Mouse (Mus musculus) testis, adult 2 months (tissue): Measurements from ENCODE around the gene Arhgap27. TPM values are rescaled to one million over a fixed set of nuclear protein-coding genes. Genes with fewer than 3 reads are reported as not detected.

Source experiments
- H3K27ac ChIP-seq: fragments of 200-500 bp; 2 replicates; pipeline ENCODE4 v1.5.1; 2012; ENCODE audit warnings: low read depth, low read length; ENCODE audit not compliant: control insufficient read depth, insufficient read depth
- H3K27me3 ChIP-seq: fragments of 200-500 bp; 2 replicates; pipeline ENCODE4 v1.6.1; 2012; ENCODE audit warnings: mild to moderate bottlenecking, low read length, moderate library complexity; ENCODE audit not compliant: control insufficient read depth, insufficient read depth
- H3K36me3 ChIP-seq: fragments of 200-500 bp; 2 replicates; pipeline ENCODE4 v1.6.1; 2012; ENCODE audit warnings: mild to moderate bottlenecking, low read length; ENCODE audit not compliant: control insufficient read depth, insufficient read depth
- H3K4me1 ChIP-seq: fragments of 200-500 bp; 2 replicates; pipeline ENCODE4 v1.6.1; 2012; ENCODE audit warnings: low read length; ENCODE audit not compliant: control insufficient read depth, insufficient read depth
- H3K4me3 ChIP-seq: fragments of 200-500 bp; 2 replicates; pipeline ENCODE4 v1.5.1; 2012; ENCODE audit warnings: low read depth, mild to moderate bottlenecking, low read length, moderate library complexity, mixed read lengths; ENCODE audit not compliant: control insufficient read depth
- CTCF ChIP-seq: fragments of 200-500 bp; IDR thresholded peaks from 2 replicates; pipeline ENCODE4 v1.5.1; 2012; ENCODE audit warnings: low read depth, mild to moderate bottlenecking, inconsistent platforms, low read length, moderate library complexity; ENCODE audit not compliant: control insufficient read depth, insufficient read depth, insufficient replicate concordance
- POLR2A ChIP-seq: fragments of 200-500 bp; IDR thresholded peaks from 2 replicates; pipeline ENCODE4 v1.6.1; 2012; ENCODE audit warnings: low read depth, mild to moderate bottlenecking, inconsistent platforms, low read length, moderate library complexity; ENCODE audit not compliant: control insufficient read depth
- polyA plus RNA-seq: library from polyadenylated mRNA; depleted of rRNA; stranded (reverse); fragments of >200 nt; gene quantifications from 2 replicates; pipeline ENCODE4 v1.2.3, GENCODE M21; 2012

Gene Arhgap27
- polyA plus RNA-seq, 1 experiment, result 1.0 TPM

DNA sequence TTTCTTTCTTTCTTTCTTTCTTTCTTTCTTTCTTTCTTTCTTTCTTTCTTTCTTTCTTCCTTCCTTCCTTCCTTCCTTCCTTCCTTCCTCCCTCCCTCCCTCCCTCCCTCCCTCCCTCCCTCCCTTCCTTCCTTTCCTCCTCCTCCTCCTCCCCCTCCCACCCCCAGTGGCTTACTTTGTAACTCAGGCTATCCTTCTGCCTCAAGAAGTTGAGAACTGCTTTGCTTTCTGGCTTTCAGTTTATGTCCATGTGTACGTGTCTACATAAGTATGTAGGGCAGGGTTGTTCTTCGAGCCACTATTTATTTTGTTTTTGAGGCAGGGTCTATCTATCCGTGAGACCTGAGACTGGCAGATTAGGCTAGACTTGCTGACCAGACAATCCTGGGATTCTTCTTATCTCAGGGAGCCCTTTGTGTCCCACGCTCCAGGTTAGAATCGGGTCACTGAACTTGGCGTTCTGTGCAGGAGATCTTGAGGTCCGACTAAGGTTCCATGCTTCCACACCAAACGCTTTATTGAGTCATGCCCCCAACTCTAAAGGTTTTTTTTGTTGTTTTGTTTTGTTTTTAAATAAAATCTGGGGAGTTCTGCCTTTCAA is 50.7 kb downstream of the Arhgap27 start:
- Histone ChIP-seq H3K4me3 (no peak overlapping the region), H3K4me1 (peaks cover 5% of the 10 kb centered on the region), H3K27ac (no peak overlapping the region), H3K36me3 (no peaks in the 10 kb centered on the region), H3K27me3 (no peaks in the 10 kb centered on the region)
- TF ChIP-seq CTCF (no peak), POLR2A (no peak)

- TF ChIP-seq CTCF, result no peak
- no peak for TF ChIP-seq POLR2A
- peak overlapping the region; percentile 55; the same call in 1 of the 2 replicates for H3K27ac ChIP-seq
- H3K36me3 ChIP-seq, result no peaks in the 10 kb centered on the region
- H3K4me1 ChIP-seq, result peaks cover 5% of the 10 kb centered on the region
- H3K27me3 ChIP-seq, result no peaks in the 10 kb centered on the region
- peak overlapping the region; percentile 53 for H3K4me3 ChIP-seq
Measured at GRCm38 (mm10) chr11:103311960-103312611, 51.4 kb downstream of the Arhgap27 start.

DNA sequence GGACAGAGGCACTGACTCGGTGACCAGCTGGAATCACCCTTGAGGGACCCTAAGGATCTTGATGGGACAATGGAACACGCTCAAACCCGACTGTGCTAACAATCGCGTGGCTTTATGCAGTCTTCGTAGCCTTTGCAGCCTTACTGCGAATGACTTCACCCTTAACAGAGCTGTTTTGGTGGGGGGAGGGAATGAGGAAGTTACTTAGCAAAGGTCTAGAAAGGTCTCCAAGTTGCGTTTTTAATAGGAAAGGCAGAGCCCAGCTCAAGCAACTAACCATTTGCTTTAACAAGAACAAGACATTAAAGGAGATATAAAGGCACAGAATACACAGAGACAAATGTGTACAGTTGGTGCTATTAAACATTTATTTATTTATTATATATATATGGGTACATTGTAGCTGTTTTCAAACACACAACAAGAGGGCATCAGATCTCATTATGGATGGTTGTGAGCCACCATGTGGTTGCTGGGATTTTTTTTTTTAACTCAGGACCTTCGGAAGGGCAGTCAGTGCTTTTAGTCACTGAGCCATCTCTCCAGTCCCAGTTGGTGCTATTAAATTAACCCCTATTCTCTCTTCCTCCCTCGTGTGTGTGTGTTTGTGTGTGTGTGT is 53.4 kb downstream of the Arhgap27 start:
- Histone ChIP-seq H3K4me3 (no peak overlapping the region), H3K27me3 (no peaks in the 10 kb centered on the region), H3K36me3 (no peaks in the 10 kb centered on the region), H3K27ac (no peak overlapping the region), H3K4me1 (peaks cover 5% of the 10 kb centered on the region)
- no peak for TF ChIP-seq CTCF
- TF ChIP-seq POLR2A, result no peak

- no peak overlapping the region for H3K27ac ChIP-seq
- peaks cover 5% of the 10 kb centered on the region for H3K4me1 ChIP-seq
- TF ChIP-seq CTCF, result no peak
- no peak for TF ChIP-seq POLR2A
- no peaks in the 10 kb centered on the region for H3K27me3 ChIP-seq
- H3K36me3 ChIP-seq, result no peaks in the 10 kb centered on the region
- H3K4me3 ChIP-seq, result no peak overlapping the region
Measured at GRCm38 (mm10) chr11:103307910-103308309, 55.6 kb downstream of the Arhgap27 start.

DNA sequence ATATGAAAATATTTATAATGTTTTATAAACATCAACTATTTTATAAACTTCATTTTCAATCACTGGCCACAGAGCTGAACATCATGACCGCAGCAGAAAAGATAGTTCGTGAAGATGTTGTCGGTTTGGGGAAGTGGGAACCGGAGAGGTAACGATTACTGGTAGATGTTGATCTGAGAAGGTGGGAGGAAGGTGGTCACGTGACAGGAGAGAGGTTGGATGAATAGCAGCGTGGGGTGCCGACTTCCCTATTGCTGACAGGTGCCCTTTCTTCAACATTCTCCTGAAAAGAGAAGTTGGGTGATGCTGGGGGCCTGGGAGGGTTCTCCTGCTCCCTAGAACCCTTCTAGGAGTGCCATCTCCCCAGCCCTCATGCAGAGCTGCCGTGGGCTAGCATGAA is 59.0 kb downstream of the Arhgap27 start:
- H3K27me3 ChIP-seq, result no peaks in the 10 kb centered on the region
- H3K36me3 ChIP-seq, result no peaks in the 10 kb centered on the region
- no peaks in the 10 kb centered on the region for H3K4me1 ChIP-seq
- H3K4me3 ChIP-seq, result no peak overlapping the region
- H3K27ac ChIP-seq, result no peak overlapping the region
- TF ChIP-seq POLR2A, result no peak
- no peak for TF ChIP-seq CTCF

GRCm38 (mm10) chr11:103294772-103295171 is 68.7 kb downstream of the Arhgap27 start:
- H3K4me3 ChIP-seq, result no peak overlapping the region
- no peak for TF ChIP-seq POLR2A
- TF ChIP-seq CTCF, result no peak
- H3K4me1 ChIP-seq, result no peaks in the 10 kb centered on the region
- no peak overlapping the region for H3K27ac ChIP-seq
- no peaks in the 10 kb centered on the region for H3K27me3 ChIP-seq
- no peaks in the 10 kb centered on the region for H3K36me3 ChIP-seq

DNA sequence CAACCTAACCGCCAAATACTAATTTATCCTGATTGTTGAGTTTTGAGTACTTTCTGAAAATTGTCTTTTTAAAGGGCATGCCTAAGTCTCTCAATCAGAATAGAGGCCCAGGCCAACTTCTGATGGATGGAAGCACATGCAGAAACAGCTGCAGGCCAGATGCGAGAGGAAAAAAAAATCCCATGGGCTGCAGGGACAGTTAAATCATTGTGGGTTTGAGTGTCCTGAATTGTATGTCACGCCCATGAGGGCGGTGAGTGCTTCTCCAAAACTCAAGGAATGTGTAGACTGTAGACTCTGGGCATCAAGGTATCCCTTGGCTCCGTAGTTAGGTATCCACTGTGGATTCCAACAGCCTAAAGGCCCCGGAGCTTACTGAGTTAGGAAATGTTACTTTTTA is 69.4 kb downstream of the Arhgap27 start:
- Histone ChIP-seq H3K4me3 (no peak overlapping the region), H3K27me3 (no peaks in the 10 kb centered on the region), H3K4me1 (no peaks in the 10 kb centered on the region), H3K36me3 (no peaks in the 10 kb centered on the region), H3K27ac (no peak overlapping the region)
- TF ChIP-seq CTCF (no peak), POLR2A (no peak)
